Mouse (Mus musculus) c-Kit-positive CD71-positive TER-119-positive erythroid progenitor cells, embryonic 14.5 days (primary cell): ENCODE data around the gene Uap1l1.
A peak's percentile ranks its signal among the peaks of the same experiment; 100 is the strongest.

ENCODE experiments used
- DNase-seq: peaks from one replicate; pipeline ENCODE4 v3.0.0-alpha.2; 2013; ENCODE audit warnings: low spot score

Gene Uap1l1

GRCm38 (mm10) chr2:25369996-25370395, 4.5 kb upstream of the Uap1l1 start:
- DNase-seq, result peak; percentile 63

- DNase-seq, result no peak
These were observed 756 bp downstream of the Uap1l1 start for GRCm38 (mm10) chr2:25364761-25365090.

GRCm38 (mm10) chr2:25364313-25364712, 1.2 kb downstream of the Uap1l1 start:
- no peak for DNase-seq

GRCm38 (mm10) chr2:25363478-25364178, 1.9 kb downstream of the Uap1l1 start:
- DNase-seq, result no peak

GRCm38 (mm10) chr2:25359848-25360247, 5.6 kb downstream of the Uap1l1 start:
- DNase-seq, result no peak

GRCm38 (mm10) chr2:25356208-25357079, 9.0 kb downstream of the Uap1l1 start, which contains the start of gene Dpp7:
Gene Dpp7 (minus strand): TSS chr2:25356359.
- peak; percentile 89 for DNase-seq

- DNase-seq, result no peak
These were observed 9.9 kb downstream of the Uap1l1 start for GRCm38 (mm10) chr2:25355419-25356066.

- DNase-seq, result no peak
These were observed 11.3 kb downstream of the Uap1l1 start for GRCm38 (mm10) chr2:25354211-25354610.

GRCm38 (mm10) chr2:25350701-25351100, 14.8 kb downstream of the Uap1l1 start:
- DNase-seq, result no peak

- DNase-seq, result no peak
These were observed 16.0 kb downstream of the Uap1l1 start for GRCm38 (mm10) chr2:25349499-25349898.

GRCm38 (mm10) chr2:25348162-25348561, 17.3 kb downstream of the Uap1l1 start:
- DNase-seq, result no peak

GRCm38 (mm10) chr2:25338303-25338702, 27.2 kb downstream of the Uap1l1 start:
- no peak for DNase-seq

- no peak for DNase-seq
These were observed 31.9 kb downstream of the Uap1l1 start for GRCm38 (mm10) chr2:25333569-25333968.

- peak; percentile 99 for DNase-seq
These were observed 33.0 kb downstream of the Uap1l1 start, which contains the start of gene Man1b1 for GRCm38 (mm10) chr2:25332286-25333160. Gene Man1b1 (plus strand): TSS chr2:25332338.

- no peak for DNase-seq
These were observed 34.0 kb downstream of the Uap1l1 start for GRCm38 (mm10) chr2:25331470-25331869.

GRCm38 (mm10) chr2:25328440-25328839, 37.0 kb downstream of the Uap1l1 start:
- DNase-seq, result peak; percentile 47

GRCm38 (mm10) chr2:25326036-25326435, 39.4 kb downstream of the Uap1l1 start:
- DNase-seq, result no peak

- DNase-seq, result no peak
These were observed 45.4 kb downstream of the Uap1l1 start for GRCm38 (mm10) chr2:25320084-25320483.

- DNase-seq, result peak; percentile 59
These were observed 46.3 kb downstream of the Uap1l1 start, which contains the start of gene Grin1 for GRCm38 (mm10) chr2:25318971-25319773. Gene Grin1 (minus strand): TSS chr2:25319187.

- no peak for DNase-seq
These were observed 47.1 kb downstream of the Uap1l1 start for GRCm38 (mm10) chr2:25318119-25318966.
